Mouse (Mus musculus) left cerebral cortex, adult 2 months (tissue): ENCODE measurements around the gene Luzp4. TPM values are rescaled to one million over a fixed set of nuclear protein-coding genes. Genes with fewer than 3 reads are reported as not detected.
"Not testable (repeated sequence)": the region's sequence is repeated elsewhere in the genome, so short reads cannot be mapped to it uniquely, and the experiment has no call there.

Experiments used
- DNase-seq, 2 experiments: peaks; one replicate each; pipeline ENCODE4 v3.0.0; 2021 to 2022; ENCODE audit warnings: low spot score in 2 of 2, mixed read lengths in 1 of 2; ENCODE audit errors: extremely low spot score in 1 of 2
- H3K27ac ChIP-seq: fragments of 200-600 bp; 2 replicates; pipeline ENCODE4 v1.8.1; 2022
- H3K4me3 ChIP-seq: fragments of 200-600 bp; 2 replicates; pipeline ENCODE4 v1.8.1; 2022
- intact Hi-C: fragments of 180-260 bp; cut with DNase I; formaldehyde crosslinking; loops from one replicate; pipeline ENCODE4 v1.15.1; 2025
- long read RNA-seq, 2 experiments: library from polyadenylated mRNA; stranded (forward); transcript quantifications; one replicate each; pipeline ENCODE4 v2.0.0; 2021; ENCODE audit warnings: borderline mapping rate in 2 of 2
- total RNA-seq, 2 experiments: library from RNA; stranded (reverse); gene quantifications; 2 replicates each; pipeline ENCODE4 v1.2.3; 2021

Gene Luzp4
- total RNA-seq = not detected
- long read RNA-seq, experiment 1 = 0 reads
- long read RNA-seq, experiment 2 = 0 reads

GRCm38 (mm10) chrX:148857340-148857739 is at the start of gene Luzp4:
TSS of gene Luzp4 (plus strand) at chrX:148857640.
- H3K27ac ChIP-seq, DNase-seq, H3K4me3 ChIP-seq, intact Hi-C loops: not testable (repeated sequence)

GRCm38 (mm10) chrX:148841801-148842200 is 15.6 kb upstream of the Luzp4 start:
- H3K27ac ChIP-seq, H3K4me3 ChIP-seq, intact Hi-C loops, DNase-seq: not testable (repeated sequence)

Other genes with a start within 250 kb of the Luzp4 start
- not detected for gene Gm8334, start 242.5 kb upstream of the Luzp4 start, total RNA-seq
- gene Gm15127, start 194.0 kb upstream of the Luzp4 start, total RNA-seq = not detected
- gene Ott, start 216.6 kb downstream of the Luzp4 start, total RNA-seq = not detected